In genomic region chr17:88025227-88025626, GRCm38 (mm10) we compare ENCODE assay signal across 9 mouse cellular contexts. TPM values are rescaled to one million over a fixed set of nuclear protein-coding genes. Genes with fewer than 3 reads are reported as not detected.
A peak's percentile ranks its signal among the peaks of the same experiment; 100 is the strongest.
DNase-seq lines count a peak whose midpoint lies in the region; ATAC-seq and TF ChIP-seq lines count a peak whose summit lies in the region.
"Had no signal": no experiment of that assay in that cellular context is flagged by ENCODE, and none has a peak within 500 bp of the region (broad histone marks: within the 10 kb centered on the region; RNA-seq: fewer than 3 reads in every experiment).

No protein-coding gene starts in this region.

- H3K9ac ChIP-seq in hindbrain, embryonic 11.5 days (ENCODE audit: low read depth, low read length) = no peak overlapping the region
- H3K9ac ChIP-seq in neural tube, embryonic 15.5 days (replicated peaks) = no peak overlapping the region
- H3K9ac ChIP-seq: embryonic facial prominence, embryonic 13.5 days had no signal

- TF ChIP-seq CTCF in E14TG2a.4 (conservative IDR thresholded peaks at IDR 0.05; ENCODE audit: low read length) = peak; percentile 42
- TF ChIP-seq CTCF in cerebellum, adult 2 months (IDR thresholded peaks at IDR 0.05; ENCODE audit: borderline replicate concordance, insufficient read depth, low read depth, low read length) = peak; percentile 25; the same call in 1 of the 2 replicates

- H3K4me3 ChIP-seq in hindbrain, embryonic 11.5 days (ENCODE audit: low read depth, low read length) = no peak overlapping the region
- H3K4me3 ChIP-seq in hindbrain, embryonic 10.5 days = no peak overlapping the region
- no peak overlapping the region for H3K4me3 ChIP-seq in E14TG2a.4 (replicated peaks; ENCODE audit: low read length)
- H3K4me3 ChIP-seq in cerebellum, adult 2 months (replicated peaks; ENCODE audit: insufficient read depth, low read depth, low read length) = no peak overlapping the region
- H3K4me3 ChIP-seq in neural tube, embryonic 15.5 days (replicated peaks) = no peak overlapping the region
- H3K4me3 ChIP-seq: embryonic facial prominence, embryonic 13.5 days had no signal

- TF ChIP-seq POLR2A in cerebellum, adult 2 months (IDR thresholded peaks at IDR 0.05; ENCODE audit: borderline replicate concordance, insufficient read depth, low read length) = no peak

- H3K27me3 ChIP-seq in hindbrain, embryonic 11.5 days (ENCODE audit: control insufficient read depth, insufficient read depth, low read length) = no peaks in the 10 kb centered on the region
- no peaks in the 10 kb centered on the region for H3K27me3 ChIP-seq in hindbrain, embryonic 10.5 days (ENCODE audit: insufficient read depth, poor library complexity, severe bottlenecking)
- no peaks in the 10 kb centered on the region for H3K27me3 ChIP-seq in E14TG2a.4 (ENCODE audit: insufficient read depth, low read length)
- H3K27me3 ChIP-seq in cerebellum, adult 2 months (ENCODE audit: control insufficient read depth, insufficient read depth, low read length) = no peaks in the 10 kb centered on the region
- no peaks in the 10 kb centered on the region for H3K27me3 ChIP-seq in neural tube, embryonic 15.5 days (replicated peaks)
- H3K27me3 ChIP-seq: embryonic facial prominence, embryonic 13.5 days had no signal

- H3K4me2 ChIP-seq in hindbrain, embryonic 11.5 days (replicated peaks; ENCODE audit: low read depth, low read length) = no peak overlapping the region
- no peak overlapping the region for H3K4me2 ChIP-seq in neural tube, embryonic 15.5 days
- H3K4me2 ChIP-seq: embryonic facial prominence, embryonic 13.5 days had no signal

- WGBS in hindbrain, embryonic 11.5 days = 53% methylated on average over 4 of the region's 4 CpGs
- 59% methylated on average over 4 of the region's 4 CpGs for WGBS in hindbrain, embryonic 10.5 days
- WGBS in cerebellum, adult 2 months = 16% methylated on average over 4 of the region's 4 CpGs
- WGBS in neural tube, embryonic 15.5 days = 35% methylated on average over 4 of the region's 4 CpGs

- no peak overlapping the region for H3K27ac ChIP-seq in hindbrain, embryonic 11.5 days (ENCODE audit: low read depth, low read length)
- no peak overlapping the region for H3K27ac ChIP-seq in hindbrain, embryonic 10.5 days
- no peak overlapping the region for H3K27ac ChIP-seq in cerebellum, adult 2 months (ENCODE audit: insufficient read depth, low read length)
- no peak overlapping the region for H3K27ac ChIP-seq in neural tube, embryonic 15.5 days (replicated peaks)
- H3K27ac ChIP-seq: embryonic facial prominence, embryonic 13.5 days had no signal

- no peaks in the 10 kb centered on the region for H3K9me3 ChIP-seq in hindbrain, embryonic 11.5 days (ENCODE audit: control insufficient read depth, low read length)
- no peaks in the 10 kb centered on the region for H3K9me3 ChIP-seq in hindbrain, embryonic 10.5 days
- H3K9me3 ChIP-seq in E14TG2a.4 (ENCODE audit: low read length) = no peaks in the 10 kb centered on the region
- no peaks in the 10 kb centered on the region for H3K9me3 ChIP-seq in neural tube, embryonic 15.5 days (replicated peaks)
- H3K9me3 ChIP-seq: embryonic facial prominence, embryonic 13.5 days had no signal

- no peaks in the 10 kb centered on the region for H3K36me3 ChIP-seq in hindbrain, embryonic 11.5 days (ENCODE audit: control insufficient read depth, insufficient read depth, low read length)
- no peaks in the 10 kb centered on the region for H3K36me3 ChIP-seq in hindbrain, embryonic 10.5 days
- H3K36me3 ChIP-seq in E14TG2a.4 (ENCODE audit: insufficient read depth, low read length) = no peaks in the 10 kb centered on the region
- H3K36me3 ChIP-seq in neural tube, embryonic 15.5 days = no peaks in the 10 kb centered on the region
- H3K36me3 ChIP-seq: embryonic facial prominence, embryonic 13.5 days had no signal

- ATAC-seq in hindbrain, embryonic 11.5 days (ENCODE audit: low FRiP score) = no peak
- no peak for ATAC-seq in neural tube, embryonic 15.5 days (ENCODE audit: low FRiP score)

- 0 out of 2 replicates have a peak, but pooled peaks cover 2% of the 10 kb centered on the region for H3K4me1 ChIP-seq in hindbrain, embryonic 11.5 days (replicated peaks; ENCODE audit: control insufficient read depth, insufficient read depth, low read length)
- peaks cover 6% of the 10 kb centered on the region; the same call in 1 of the 2 replicates for H3K4me1 ChIP-seq in hindbrain, embryonic 10.5 days (replicated peaks)
- peaks cover 23% of the 10 kb centered on the region for H3K4me1 ChIP-seq in E14TG2a.4 (replicated peaks; ENCODE audit: low read depth, low read length)
- peaks cover 13% of the 10 kb centered on the region; the same call in 1 of the 2 replicates for H3K4me1 ChIP-seq in cerebellum, adult 2 months (ENCODE audit: control insufficient read depth, insufficient read depth, low read length)
- H3K4me1 ChIP-seq in neural tube, embryonic 15.5 days = peaks cover 19% of the 10 kb centered on the region

- DNase-seq in hindbrain, embryonic 11.5 days (ENCODE audit: low spot score) = peak; percentile 65
- no peak for DNase-seq in hindbrain, embryonic 10.5 days (ENCODE audit: low spot score)
- DNase-seq in 3T3-L1 (ENCODE audit: low read depth, low spot score) = peak; percentile 84
- DNase-seq in cerebellum, adult 2 months = peak in 1 of 2 experiments; percentile 51
- peak; percentile 73 for DNase-seq in kidney, postnatal 10 days
- DNase-seq in mesoderm, embryonic 11.5 days (ENCODE audit: low read depth, low spot score) = peak; percentile 50

RNA-seq across cellular contexts. Expression of gene Fbxo11, which starts 39.9 kb away (rescaled TPM):
- 41.5 and 44.7 TPM in 2 replicates for polyA plus RNA-seq in hindbrain, embryonic 11.5 days (2014; fragmentation: Nextera tagmentation; extraction: Ambion mirVana)
- 18.2 and 21.6 TPM in 2 replicates for polyA plus RNA-seq in hindbrain, embryonic 10.5 days (2016; fragmentation: Nextera tagmentation; extraction: Ambion mirVana)
- 71.7 and 73.1 TPM in 2 replicates for polyA plus RNA-seq in cerebellum, adult 2 months (2012; rRNA removed)
- 22.8 and 28.4 TPM in 2 replicates for polyA plus RNA-seq in neural tube, embryonic 15.5 days (2015; fragmentation: Nextera tagmentation; extraction: Ambion mirVana)

RNA-seq across cellular contexts. Expression of gene Msh6, which starts 50.4 kb away (rescaled TPM):
- polyA plus RNA-seq in hindbrain, embryonic 11.5 days (2014; fragmentation: Nextera tagmentation; extraction: Ambion mirVana) = 62.0 and 78.7 TPM in 2 replicates
- 64.8 and 87.8 TPM in 2 replicates for polyA plus RNA-seq in hindbrain, embryonic 10.5 days (2016; fragmentation: Nextera tagmentation; extraction: Ambion mirVana)
- polyA plus RNA-seq in cerebellum, adult 2 months (2012; rRNA removed) = 11.5 and 11.9 TPM in 2 replicates
- 25.2 and 32.9 TPM in 2 replicates for polyA plus RNA-seq in neural tube, embryonic 15.5 days (2015; fragmentation: Nextera tagmentation; extraction: Ambion mirVana)
